Comparison of ENCODE assay signal across 25 mouse cellular contexts in genomic region chr16:33013801-33014200, GRCm38 (mm10). TPM values are rescaled to one million over a fixed set of nuclear protein-coding genes. Genes with fewer than 3 reads are reported as not detected.
DNase-seq lines count a peak whose midpoint lies in the region; ATAC-seq and TF ChIP-seq lines count a peak whose summit lies in the region.
"Had no signal": no experiment of that assay in that cellular context is flagged by ENCODE, and none has a peak within 500 bp of the region (broad histone marks: within the 10 kb centered on the region; RNA-seq: fewer than 3 reads in every experiment).

No protein-coding gene starts in this region.

- no peak for TF ChIP-seq CTCF in kidney, adult 2 months (conservative IDR thresholded peaks at IDR 0.05; ENCODE audit: insufficient read depth, insufficient read length, low read depth, low read length)

- H3K9ac ChIP-seq in kidney, embryonic 15.5 days = no peak overlapping the region
- H3K9ac ChIP-seq: embryonic facial prominence, embryonic 12.5 days; forebrain, embryonic 13.5 days had no signal

- H3K27ac ChIP-seq in kidney, adult 2 months (ENCODE audit: insufficient read depth, low read depth, low read length) = no peak overlapping the region
- no peak overlapping the region for H3K27ac ChIP-seq in kidney, embryonic 15.5 days
- H3K27ac ChIP-seq: embryonic facial prominence, embryonic 10.5 days; embryonic facial prominence, embryonic 12.5 days; forebrain, embryonic 13.5 days had no signal

- peak; percentile 60 for DNase-seq in heart, adult 11 months
- no peak for DNase-seq in heart, adult 8-10 months (ENCODE audit: low spot score)
- peak; percentile 74 for DNase-seq in kidney, adult 2 months
- no peak for DNase-seq in kidney, postnatal 4 days
- DNase-seq in kidney, adult 9 months = peak; percentile 68
- DNase-seq in kidney, postnatal 10 days = no peak
- peak; percentile 39 to 69 for DNase-seq in kidney, postnatal 25 days
- DNase-seq: adrenal gland, adult 8-10 months; adrenal gland, postnatal 14 days; adrenal gland, postnatal 36 days; B cell, adult 2 months; cerebellum, adult 11-12 months; cerebellum, adult 2 months; cerebellum, adult 9-10 months; cerebellum, postnatal 10 days; cerebellum, postnatal 25 days had no signal

- peaks cover 3% of the 10 kb centered on the region; the same call in 1 of the 2 replicates for H3K4me1 ChIP-seq in kidney, adult 2 months (ENCODE audit: control insufficient read depth, insufficient read depth, low read length)
- peaks cover 7% of the 10 kb centered on the region for H3K4me1 ChIP-seq in kidney, embryonic 15.5 days
- H3K4me1 ChIP-seq: embryonic facial prominence, embryonic 10.5 days; embryonic facial prominence, embryonic 12.5 days; forebrain, embryonic 13.5 days had no signal

- no peaks in the 10 kb centered on the region; the same call in 1 of the 2 replicates for H3K36me3 ChIP-seq in kidney, adult 2 months (ENCODE audit: control insufficient read depth, insufficient read depth, low read length)
- peaks cover 75% of the 10 kb centered on the region for H3K36me3 ChIP-seq in kidney, embryonic 15.5 days

- no peak overlapping the region for H3K4me3 ChIP-seq in kidney, adult 2 months (ENCODE audit: insufficient read depth, low read depth, low read length)
- no peak overlapping the region for H3K4me3 ChIP-seq in kidney, embryonic 15.5 days (replicated peaks)
- H3K4me3 ChIP-seq: embryonic facial prominence, embryonic 10.5 days; embryonic facial prominence, embryonic 12.5 days; forebrain, embryonic 13.5 days had no signal

- WGBS in kidney, adult 2 months = 74% methylated on average over 5 of the region's 5 CpGs
- 93% methylated on average over 5 of the region's 5 CpGs for WGBS in kidney, embryonic 15.5 days

- no peaks in the 10 kb centered on the region for H3K27me3 ChIP-seq in kidney, adult 2 months (replicated peaks; ENCODE audit: control insufficient read depth, insufficient read depth, low read length)
- H3K27me3 ChIP-seq in kidney, embryonic 15.5 days = no peaks in the 10 kb centered on the region
- H3K27me3 ChIP-seq: CH12.LX; embryonic facial prominence, embryonic 12.5 days; forebrain, embryonic 13.5 days; Patski had no signal

- TF ChIP-seq POLR2A in kidney, adult 2 months (IDR thresholded peaks at IDR 0.05; ENCODE audit: low read depth, low read length) = no peak

- H3K4me2 ChIP-seq in kidney, embryonic 15.5 days = no peak overlapping the region
- H3K4me2 ChIP-seq: embryonic facial prominence, embryonic 12.5 days; forebrain, embryonic 13.5 days had no signal

- no peaks in the 10 kb centered on the region for H3K9me3 ChIP-seq in kidney, embryonic 15.5 days (replicated peaks)
- H3K9me3 ChIP-seq: embryonic facial prominence, embryonic 10.5 days; embryonic facial prominence, embryonic 12.5 days; forebrain, embryonic 13.5 days; G1E had no signal

- ATAC-seq in kidney, embryonic 15.5 days (replicated peaks; ENCODE audit: low FRiP score) = no peak
- ATAC-seq: activated CD4-positive, CD25-positive, alpha-beta regulatory T cell, adult 4 months; CD4-positive, CD25-positive, alpha-beta regulatory T cell, adult 4 months; forebrain, embryonic 13.5 days; Patski had no signal

RNA-seq across cellular contexts. Expression of gene Iqcg, which starts 42.2 kb away (rescaled TPM):
- 1 to 10 TPM in 1 of 4 experiments, under 1 TPM in 3; 0.31 to 1.6 (median 0.45) TPM for total RNA-seq in heart, adult 8-10 months (2022)
- polyA plus RNA-seq in kidney, adult 2 months (2012; rRNA removed) = 2.8 and 3.8 TPM in 2 replicates
- polyA plus RNA-seq in kidney, embryonic 15.5 days (2015; fragmentation: Nextera tagmentation; extraction: Ambion mirVana) = 3.9 and 4.2 TPM in 2 replicates

RNA-seq across cellular contexts. Expression of gene Rpl35a, which starts 42.5 kb away (rescaled TPM):
- total RNA-seq in heart, adult 8-10 months (2022) = 100 to 1,000 TPM; 282 to 337 (median 300) TPM
- polyA plus RNA-seq in kidney, adult 2 months (2012; rRNA removed) = 307 and 414 TPM in 2 replicates
- 999 and 1,117 TPM in 2 replicates for polyA plus RNA-seq in kidney, embryonic 15.5 days (2015; fragmentation: Nextera tagmentation; extraction: Ambion mirVana)

RNA-seq across cellular contexts. Expression of gene Lmln, which starts 48.5 kb away (rescaled TPM):
- 1 to 10 TPM; 1.5 to 5.4 (median 2.1) TPM for total RNA-seq in heart, adult 8-10 months (2022)
- 3.1 and 4.8 TPM in 2 replicates for polyA plus RNA-seq in kidney, adult 2 months (2012; rRNA removed)
- polyA plus RNA-seq in kidney, embryonic 15.5 days (2015; fragmentation: Nextera tagmentation; extraction: Ambion mirVana) = 2.3 and 4.1 TPM in 2 replicates

Comparison
In these comparisons a context has a peak if more than half of its experiments do, and no peak if none do; other contexts are left out.
1. DNase-seq: peak in heart, adult 11 months (single experiment), kidney, adult 2 months (single experiment), kidney, adult 9 months (single experiment) and kidney, postnatal 25 days (2 of 2); none in heart, adult 8-10 months (single experiment), kidney, postnatal 4 days (0 of 2) and kidney, postnatal 10 days (single experiment).